Mouse (Mus musculus) heart, embryonic 11.5 days (tissue): ENCODE results near the gene Cradd. TPM values are rescaled to one million over a fixed set of nuclear protein-coding genes. Genes with fewer than 3 reads are reported as not detected.

Experiments
- ATAC-seq: fragments of 200-750 bp; cut with Nextera tagmentation; replicated peaks from 2 replicates; pipeline ENCODE4 v1.8.0; 2017; ENCODE audit warnings: moderate library complexity; ENCODE audit not compliant: insufficient number of reproducible peaks, low FRiP score, low TSS enrichment
- H3K27ac ChIP-seq: fragments of 300-500 bp; sonication (generic); 2 replicates; pipeline ENCODE4 v1.5.1; 2014; ENCODE audit warnings: mild to moderate bottlenecking, low read depth, low read length
- H3K27me3 ChIP-seq: fragments of 300-500 bp; sonication (generic); 2 replicates; pipeline ENCODE4 v1.6.1; 2014; ENCODE audit warnings: mild to moderate bottlenecking, low read length, mixed read lengths; ENCODE audit not compliant: control insufficient read depth, insufficient read depth
- H3K36me3 ChIP-seq: fragments of 300-500 bp; sonication (generic); 2 replicates; pipeline ENCODE4 v1.6.1; 2014; ENCODE audit warnings: mild to moderate bottlenecking, low read length, moderate library complexity, mixed read lengths; ENCODE audit not compliant: control insufficient read depth, insufficient read depth
- H3K4me1 ChIP-seq: fragments of 300-500 bp; sonication (generic); 2 replicates; pipeline ENCODE4 v1.6.1; 2014; ENCODE audit warnings: low read length; ENCODE audit not compliant: control insufficient read depth, insufficient read depth
- H3K4me2 ChIP-seq: fragments of 300-500 bp; sonication (generic); 2 replicates; pipeline ENCODE4 v1.6.1; 2014; ENCODE audit warnings: mild to moderate bottlenecking, moderate library complexity
- H3K4me3 ChIP-seq: fragments of 300-500 bp; sonication (generic); 2 replicates; pipeline ENCODE4 v1.5.1; 2014; ENCODE audit warnings: low read depth, low read length
- H3K9ac ChIP-seq: fragments of 300-500 bp; sonication (generic); 2 replicates; pipeline ENCODE4 v1.6.1; 2014; ENCODE audit warnings: mild to moderate bottlenecking, low read depth, low read length, moderate library complexity
- H3K9me3 ChIP-seq: fragments of 300-500 bp; sonication (generic); replicated peaks from 2 replicates; pipeline ENCODE4 v1.6.1; 2016; ENCODE audit warnings: low read length; ENCODE audit not compliant: control insufficient read depth
- WGBS: fragments of 180-500 bp; shearing (Covaris S2); extraction: QIAGEN DNeasy Blood & Tissue Kit; methylation state at CpG from one replicate; pipeline ENCODE4 v1.1.7; 2014; ENCODE audit not compliant: insufficient replicate concordance; 5-methylcytosine and 5-hydroxymethylcytosine counted together
- polyA plus RNA-seq: library from polyadenylated mRNA; unstranded; fragments of >200 nt; fragmentation: Nextera tagmentation; extraction: Ambion mirVana; gene quantifications from 2 replicates; pipeline ENCODE4 v1.2.1, GENCODE M21; 2014

Gene Cradd
- polyA plus RNA-seq, 1 experiment from 2014 or later, result 10.6 TPM

GRCm38 (mm10) chr10:95211660-95212059 is 112.3 kb downstream of the Cradd start:
- peaks cover 7% of the 10 kb centered on the region for H3K27me3 ChIP-seq
- ATAC-seq, result no peak
- no peak overlapping the region for H3K27ac ChIP-seq
- no peak overlapping the region for H3K4me2 ChIP-seq
- H3K4me1 ChIP-seq, result peaks cover 15% of the 10 kb centered on the region
- no peak overlapping the region for H3K4me3 ChIP-seq
- H3K36me3 ChIP-seq, result no peaks in the 10 kb centered on the region
- H3K9ac ChIP-seq, result no peak overlapping the region
- H3K9me3 ChIP-seq, result no peaks in the 10 kb centered on the region
- WGBS, result 86% methylated on average over 8 of the region's 8 CpGs

GRCm38 (mm10) chr10:95210664-95211372 is 113.1 kb downstream of the Cradd start:
- Histone ChIP-seq H3K4me2 (no peak overlapping the region), H3K4me1 (peaks cover 15% of the 10 kb centered on the region), H3K4me3 (no peak overlapping the region), H3K9ac (no peak overlapping the region), H3K27ac (no peak overlapping the region), H3K9me3 (no peaks in the 10 kb centered on the region), H3K36me3 (no peaks in the 10 kb centered on the region), H3K27me3 (peaks cover 7% of the 10 kb centered on the region)
- no peak for ATAC-seq
- WGBS, result 83% methylated on average over 7 of the region's 7 CpGs

- Histone ChIP-seq H3K4me2 (no peak overlapping the region), H3K27me3 (peaks cover 7% of the 10 kb centered on the region), H3K27ac (no peak overlapping the region), H3K36me3 (no peaks in the 10 kb centered on the region), H3K4me1 (peaks cover 15% of the 10 kb centered on the region), H3K9ac (no peak overlapping the region), H3K4me3 (no peak overlapping the region), H3K9me3 (no peaks in the 10 kb centered on the region)
- ATAC-seq, result no peak
- 69% methylated on average over 4 of the region's 4 CpGs for WGBS
These were observed 113.8 kb downstream of the Cradd start for GRCm38 (mm10) chr10:95210167-95210566.

- no peak overlapping the region for H3K9ac ChIP-seq
- H3K4me3 ChIP-seq, result no peak overlapping the region
- no peak for ATAC-seq
- H3K27me3 ChIP-seq, result peaks cover 3% of the 10 kb centered on the region
- no peak overlapping the region for H3K4me2 ChIP-seq
- 83% methylated on average over 8 of the region's 8 CpGs for WGBS
- H3K4me1 ChIP-seq, result peaks cover under 1% of the 10 kb centered on the region; the same call in 1 of the 2 replicates
- no peaks in the 10 kb centered on the region for H3K36me3 ChIP-seq
- no peak overlapping the region for H3K27ac ChIP-seq
- H3K9me3 ChIP-seq, result no peaks in the 10 kb centered on the region
These were observed 116.5 kb downstream of the Cradd start for GRCm38 (mm10) chr10:95207423-95207822.

- Histone ChIP-seq H3K9me3 (no peaks in the 10 kb centered on the region), H3K4me3 (no peak overlapping the region), H3K4me1 (peaks cover 2% of the 10 kb centered on the region; the same call in 1 of the 2 replicates), H3K27me3 (no peaks in the 10 kb centered on the region; the same call in 1 of the 2 replicates), H3K27ac (no peak overlapping the region), H3K36me3 (no peaks in the 10 kb centered on the region), H3K9ac (no peak overlapping the region), H3K4me2 (no peak overlapping the region)
- WGBS, result 79% methylated on average over 8 of the region's 8 CpGs
- no peak for ATAC-seq
These were observed 122.4 kb downstream of the Cradd start for GRCm38 (mm10) chr10:95201514-95201913.

- Histone ChIP-seq H3K9ac (no peak overlapping the region), H3K4me3 (no peak overlapping the region), H3K27ac (no peak overlapping the region), H3K4me1 (peaks cover 2% of the 10 kb centered on the region; the same call in 1 of the 2 replicates), H3K27me3 (no peaks in the 10 kb centered on the region; the same call in 1 of the 2 replicates), H3K9me3 (no peaks in the 10 kb centered on the region), H3K36me3 (no peaks in the 10 kb centered on the region), H3K4me2 (no peak overlapping the region)
- ATAC-seq, result no peak
- 64% methylated on average over 7 of the region's 7 CpGs for WGBS
These were observed 123.6 kb downstream of the Cradd start for GRCm38 (mm10) chr10:95200323-95200722.

- 61% methylated on average over 11 of the region's 11 CpGs for WGBS
- Histone ChIP-seq H3K27me3 (no peaks in the 10 kb centered on the region; the same call in 1 of the 2 replicates), H3K4me2 (no peak overlapping the region), H3K4me3 (no peak overlapping the region), H3K9me3 (no peaks in the 10 kb centered on the region), H3K36me3 (no peaks in the 10 kb centered on the region), H3K27ac (no peak overlapping the region), H3K9ac (no peak overlapping the region), H3K4me1 (peaks cover 2% of the 10 kb centered on the region; the same call in 1 of the 2 replicates)
- ATAC-seq, result no peak
These were observed 124.2 kb downstream of the Cradd start for GRCm38 (mm10) chr10:95199541-95200269.

- Histone ChIP-seq H3K4me3 (no peak overlapping the region), H3K27ac (no peak overlapping the region), H3K27me3 (no peaks in the 10 kb centered on the region; the same call in 1 of the 2 replicates), H3K4me2 (no peak overlapping the region), H3K4me1 (peaks cover 14% of the 10 kb centered on the region), H3K9me3 (no peaks in the 10 kb centered on the region), H3K9ac (no peak overlapping the region), H3K36me3 (no peaks in the 10 kb centered on the region)
- ATAC-seq, result no peak
- 63% methylated on average over 8 of the region's 8 CpGs for WGBS
These were observed 126.6 kb downstream of the Cradd start for GRCm38 (mm10) chr10:95197377-95197776.
